Comparison of ENCODE assay signal across 8 mouse cellular contexts in genomic region chr7:127024755-127025555, GRCm38 (mm10). TPM values are rescaled to one million over a fixed set of nuclear protein-coding genes. Genes with fewer than 3 reads are reported as not detected.
DNase-seq lines count a peak whose midpoint lies in the region; ATAC-seq lines count a peak whose summit lies in the region.

No protein-coding gene starts in this region.

- peak overlapping the region; percentile 100 for H3K9ac ChIP-seq in hindbrain, embryonic 11.5 days (ENCODE audit: low read depth, low read length)

- peak; percentile 83 for DNase-seq in T-cell, adult 2 months (ENCODE audit: low spot score)
- peak; percentile 88 for DNase-seq in cerebellum, postnatal 14 days
- DNase-seq in frontal cortex, postnatal 10 days (ENCODE audit: low spot score in 2 of 2): peak; percentile 79 to 82
- peak; percentile 80 for DNase-seq in hindbrain, embryonic 11.5 days (ENCODE audit: low spot score)
- DNase-seq in layer of hippocampus, postnatal 25 days (ENCODE audit: extremely low spot score in 1 of 2, low spot score in 1 of 2): peak; percentile 63 to 69
- peak; percentile 82 for DNase-seq in lung, postnatal 14 days
- peak; percentile 62 for DNase-seq in ovary, postnatal 14 days (ENCODE audit: low spot score)
- peak; percentile 62 for DNase-seq in urinary bladder, adult 2 months (ENCODE audit: low spot score)

- H3K36me3 ChIP-seq in hindbrain, embryonic 11.5 days (ENCODE audit: control insufficient read depth, insufficient read depth, low read length): peaks cover 4% of the 10 kb centered on the region; the same call in 1 of the 2 replicates

- peak overlapping the region; percentile 99 for H3K27ac ChIP-seq in hindbrain, embryonic 11.5 days (ENCODE audit: low read depth, low read length)

- H3K4me3 ChIP-seq in hindbrain, embryonic 11.5 days (ENCODE audit: low read depth, low read length): peak overlapping the region; percentile 98

- 2% methylated on average over 30 of the region's 30 CpGs for WGBS in hindbrain, embryonic 11.5 days

- peak overlapping the region; percentile 96 for H3K4me2 ChIP-seq in hindbrain, embryonic 11.5 days (replicated peaks; ENCODE audit: low read depth, low read length)

- no peaks in the 10 kb centered on the region for H3K27me3 ChIP-seq in hindbrain, embryonic 11.5 days (ENCODE audit: control insufficient read depth, insufficient read depth, low read length)

- H3K9me3 ChIP-seq in hindbrain, embryonic 11.5 days (ENCODE audit: control insufficient read depth, low read length): no peaks in the 10 kb centered on the region

- peaks cover 20% of the 10 kb centered on the region for H3K4me1 ChIP-seq in hindbrain, embryonic 11.5 days (replicated peaks; ENCODE audit: control insufficient read depth, insufficient read depth, low read length)

- peak; percentile 15 for ATAC-seq in hindbrain, embryonic 11.5 days (ENCODE audit: low FRiP score)

RNA-seq across cellular contexts. Expression of gene Maz, which starts 1.9 kb away (rescaled TPM):
- polyA plus RNA-seq in hindbrain, embryonic 11.5 days (2014; fragmentation: Nextera tagmentation; extraction: Ambion mirVana): 69.4 and 71.4 TPM in 2 replicates
- total RNA-seq in layer of hippocampus, postnatal 25 days (2021): 100 to 1,000 TPM; 272 to 282 TPM
- 72.0 and 72.5 TPM in 2 replicates for polyA plus RNA-seq in urinary bladder, adult 2 months (2012; rRNA removed)

RNA-seq across cellular contexts. Expression of gene Prrt2, which starts 3.9 kb away (rescaled TPM):
- 7.2 and 7.7 TPM in 2 replicates for polyA plus RNA-seq in hindbrain, embryonic 11.5 days (2014; fragmentation: Nextera tagmentation; extraction: Ambion mirVana)
- total RNA-seq in layer of hippocampus, postnatal 25 days (2021): 100 to 1,000 TPM; 226 to 235 TPM
- polyA plus RNA-seq in urinary bladder, adult 2 months (2012; rRNA removed): 9.7 and 10.2 TPM in 2 replicates

RNA-seq across cellular contexts. Expression of gene Gm42742, which starts 4.1 kb away (rescaled TPM):
- 50.4 and 53.7 TPM in 2 replicates for polyA plus RNA-seq in hindbrain, embryonic 11.5 days (2014; fragmentation: Nextera tagmentation; extraction: Ambion mirVana)
- 10 to 100 TPM; 51.0 to 57.8 TPM for total RNA-seq in layer of hippocampus, postnatal 25 days (2021)
- polyA plus RNA-seq in urinary bladder, adult 2 months (2012; rRNA removed): 66.3 and 76.5 TPM in 2 replicates

RNA-seq across cellular contexts. Expression of gene Pagr1a, which starts 7.8 kb away (rescaled TPM):
- 76.1 and 78.5 TPM in 2 replicates for polyA plus RNA-seq in hindbrain, embryonic 11.5 days (2014; fragmentation: Nextera tagmentation; extraction: Ambion mirVana)
- total RNA-seq in layer of hippocampus, postnatal 25 days (2021): 10 to 100 TPM; 20.5 to 27.7 TPM
- 16.4 and 18.2 TPM in 2 replicates for polyA plus RNA-seq in urinary bladder, adult 2 months (2012; rRNA removed)

RNA-seq across cellular contexts. Expression of gene Pagr1b, which starts 8.7 kb away (rescaled TPM):
- polyA plus RNA-seq in hindbrain, embryonic 11.5 days (2014; fragmentation: Nextera tagmentation; extraction: Ambion mirVana): not detected in 2 replicates
- not detected for total RNA-seq in layer of hippocampus, postnatal 25 days (2021)
- 2.8 and 3.2 TPM in 2 replicates for polyA plus RNA-seq in urinary bladder, adult 2 months (2012; rRNA removed)

Comparison
In these comparisons a context has a peak if more than half of its experiments do, and no peak if none do; other contexts are left out.
1. Peak in every context shown above with its lines: DNase-seq, ATAC-seq, H3K4me3 ChIP-seq and H3K27ac ChIP-seq.